Mouse (Mus musculus): ENCODE results near the gene Hoxa13. TPM values are rescaled to one million over a fixed set of nuclear protein-coding genes. Genes with fewer than 3 reads are reported as not detected.

Hoxa13 gene
- total RNA-seq, 2 experiments from 2014 or later = not detected

DNA sequence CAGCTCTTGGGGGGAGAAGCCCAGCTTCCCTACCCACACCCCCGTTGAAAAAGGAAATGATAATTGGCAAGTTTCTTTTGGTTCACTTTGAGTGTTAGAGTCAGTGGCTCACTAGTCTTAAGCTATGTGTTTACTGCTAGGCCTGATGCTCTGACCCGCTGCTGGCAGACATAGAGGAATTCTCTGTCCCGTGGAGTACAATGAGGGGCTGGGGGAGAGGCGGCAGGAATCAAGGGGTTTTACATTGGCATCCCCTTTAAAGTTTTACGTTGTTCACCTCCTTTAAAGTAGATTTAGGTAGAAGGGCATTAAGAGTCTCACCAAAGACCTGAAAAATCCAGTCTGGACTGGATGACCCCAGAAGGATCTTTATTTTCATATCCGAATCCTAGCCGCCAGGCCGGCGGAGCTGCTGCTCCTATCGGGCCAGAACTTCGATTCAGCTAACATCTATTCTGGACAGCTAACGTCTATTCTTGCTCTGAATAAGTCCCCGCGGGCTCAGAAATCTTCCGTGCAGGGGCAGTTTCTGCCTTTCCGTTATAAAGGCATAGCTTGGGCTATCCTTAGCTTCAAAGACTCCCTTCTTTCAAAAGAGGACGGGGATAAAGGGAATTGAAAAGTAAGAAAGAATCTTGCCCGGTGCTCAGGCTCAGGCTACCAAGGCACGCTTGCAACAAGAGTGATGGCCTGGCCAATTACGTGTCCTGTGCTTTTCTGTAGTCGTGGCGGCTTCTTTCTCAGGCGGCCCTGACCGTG, 8.5 kb downstream of the Hoxa13 start:
- no peak for ATAC-seq (ENCODE audit: poor library complexity, severe bottlenecking)

DNA sequence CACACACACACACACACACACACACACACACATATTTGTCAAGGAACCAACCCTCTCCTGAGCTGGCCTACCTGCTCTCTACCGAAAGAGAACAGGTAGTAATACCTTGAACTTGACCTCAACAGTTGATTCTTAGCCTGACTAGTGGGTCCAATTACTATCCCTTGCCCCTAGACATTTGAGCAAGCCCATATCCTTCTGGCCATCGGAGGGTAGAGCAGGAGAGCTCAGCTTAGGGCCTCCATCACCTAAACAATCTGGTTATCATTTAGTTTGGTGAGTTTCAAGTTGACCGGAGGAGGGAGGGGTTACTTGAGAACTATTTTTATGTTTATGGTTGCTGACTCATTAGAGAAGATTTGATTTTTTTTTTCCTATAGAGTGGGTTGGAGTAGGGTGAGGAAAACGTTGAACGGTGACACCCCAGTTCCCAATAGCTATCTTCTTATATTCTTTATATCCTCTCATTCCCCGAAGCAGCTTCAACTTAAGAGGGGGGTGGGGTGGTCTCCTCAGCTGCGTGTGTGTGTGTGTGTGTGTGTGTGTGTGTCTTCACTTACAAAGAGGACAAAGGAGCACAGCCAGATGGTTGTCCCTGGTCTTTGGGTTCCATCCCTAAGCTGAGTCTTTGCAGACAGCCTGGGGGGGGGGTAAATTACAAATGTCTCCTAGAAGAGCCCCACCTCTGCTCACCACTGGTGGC, 9.4 kb downstream of the Hoxa13 start:
- ATAC-seq (ENCODE audit: poor library complexity, severe bottlenecking) = no peak

DNA sequence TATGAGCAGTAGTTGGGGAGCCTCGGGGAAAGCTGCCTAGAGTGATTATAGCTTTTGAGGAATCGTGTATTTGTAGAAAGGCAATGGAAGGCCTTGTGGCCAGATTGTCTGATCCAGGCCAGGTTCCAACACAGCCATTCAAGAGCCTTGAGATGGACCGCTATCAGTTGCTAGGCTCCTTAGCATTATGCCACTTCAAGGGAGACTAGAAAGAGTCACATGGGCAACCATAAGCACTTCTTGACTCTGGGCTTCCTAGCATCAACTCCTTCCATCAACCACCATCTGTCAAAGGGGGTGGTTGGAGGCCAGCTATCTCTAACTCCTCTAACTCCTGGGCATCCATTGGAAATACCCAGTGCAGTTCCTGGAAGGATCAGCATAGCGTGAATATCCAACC, 10.9 kb downstream of the Hoxa13 start:
- ATAC-seq (ENCODE audit: poor library complexity, severe bottlenecking) = no peak

DNA sequence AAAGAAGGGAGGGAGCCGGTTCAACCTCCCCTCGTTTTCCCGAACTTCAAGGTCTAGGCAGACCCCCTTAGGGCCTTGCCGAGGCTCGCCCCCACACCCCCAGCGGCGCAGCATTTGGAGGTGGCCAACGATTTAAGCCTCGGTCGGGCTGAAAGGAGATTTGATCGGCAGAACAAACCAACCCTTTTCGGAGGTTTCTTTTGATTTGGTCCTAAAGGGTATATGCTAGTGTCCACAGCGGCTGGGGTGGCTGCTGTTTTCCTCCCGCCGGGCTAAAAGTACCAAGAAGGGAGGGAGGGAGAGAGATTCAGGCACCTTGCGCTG, 11.3 kb downstream of the Hoxa13 start:
- no peak for ATAC-seq (ENCODE audit: poor library complexity, severe bottlenecking)

DNA sequence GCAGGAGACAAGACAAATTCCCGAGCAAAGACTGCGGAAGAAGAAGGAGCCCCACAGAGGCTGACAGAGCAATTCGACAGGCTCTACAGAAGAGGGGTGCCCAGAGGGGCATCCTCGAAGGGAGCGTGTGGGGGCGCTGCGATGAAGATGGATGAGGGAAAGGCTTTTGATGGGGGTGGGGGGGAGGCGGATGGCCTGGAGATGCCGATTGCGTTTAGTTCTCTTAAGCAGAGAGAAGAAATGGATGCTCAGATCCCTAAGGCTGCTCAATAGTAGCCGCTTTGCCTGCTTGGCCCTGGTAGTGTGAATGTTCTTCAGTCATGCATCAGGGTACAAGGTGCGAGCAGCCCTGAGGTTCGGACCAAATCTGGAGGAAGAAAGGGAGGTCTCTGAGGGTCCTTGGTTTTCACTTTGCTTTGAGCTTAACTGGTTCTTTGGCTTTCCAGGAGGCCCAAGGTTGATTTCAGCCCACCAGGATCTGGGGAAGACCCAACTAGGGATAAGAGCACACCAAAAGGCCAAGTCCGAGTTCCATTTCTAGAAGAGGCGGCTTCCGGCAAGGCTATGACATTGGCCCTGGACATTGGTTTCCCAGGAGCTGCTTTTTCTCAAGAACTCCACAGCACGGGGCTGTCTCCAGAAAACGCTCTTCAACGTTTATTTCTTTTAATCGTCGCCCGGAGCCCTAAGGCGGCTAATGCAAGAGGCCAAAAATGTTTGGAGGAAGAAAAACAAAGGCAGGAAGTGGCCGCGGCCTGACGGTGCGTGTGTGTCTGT, 11.9 kb downstream of the Hoxa13 start:
- ATAC-seq (ENCODE audit: poor library complexity, severe bottlenecking) = no peak

DNA sequence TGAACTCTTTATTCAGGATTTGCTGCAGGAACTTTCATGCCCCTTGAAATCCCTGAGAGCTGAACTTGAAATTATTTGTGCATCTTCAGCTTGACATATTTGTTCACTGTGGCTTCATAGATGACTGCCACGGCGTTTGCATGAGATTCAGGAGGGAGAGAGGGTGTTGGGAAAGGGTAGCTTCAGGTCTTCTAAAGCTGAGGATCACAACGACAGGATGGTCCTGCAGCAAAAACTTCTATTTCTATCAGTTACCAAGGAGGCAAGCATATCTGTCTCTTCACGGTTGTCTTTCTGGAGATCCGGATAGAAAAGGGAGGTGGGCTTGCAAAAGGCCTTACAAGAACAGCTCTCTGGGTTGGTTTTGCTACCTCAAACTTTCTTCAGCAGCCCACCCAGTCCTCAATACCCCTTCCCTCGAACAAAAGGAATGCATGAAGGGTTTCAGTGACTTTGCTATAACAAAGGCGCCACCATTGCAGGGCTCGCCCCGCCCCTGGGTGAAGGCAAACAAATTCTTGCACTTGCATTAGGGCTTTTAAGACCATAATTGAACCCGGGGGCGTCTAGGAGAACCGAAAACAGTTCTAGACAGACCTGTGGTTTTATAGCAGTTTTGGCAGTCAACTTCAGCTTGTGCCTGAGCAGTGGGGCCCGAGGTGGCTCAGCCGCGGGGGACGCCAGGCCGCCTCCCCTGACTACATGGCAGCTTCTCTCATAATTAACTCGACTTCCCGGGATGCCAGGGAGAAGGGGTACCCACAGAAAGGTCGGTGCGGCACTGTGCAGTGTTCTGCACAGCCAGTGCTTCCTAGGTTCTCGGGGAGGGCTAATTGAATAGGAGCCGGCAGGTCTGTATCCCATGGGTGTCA, 12.7 kb downstream of the Hoxa13 start:
- no peak for ATAC-seq (ENCODE audit: poor library complexity, severe bottlenecking)

DNA sequence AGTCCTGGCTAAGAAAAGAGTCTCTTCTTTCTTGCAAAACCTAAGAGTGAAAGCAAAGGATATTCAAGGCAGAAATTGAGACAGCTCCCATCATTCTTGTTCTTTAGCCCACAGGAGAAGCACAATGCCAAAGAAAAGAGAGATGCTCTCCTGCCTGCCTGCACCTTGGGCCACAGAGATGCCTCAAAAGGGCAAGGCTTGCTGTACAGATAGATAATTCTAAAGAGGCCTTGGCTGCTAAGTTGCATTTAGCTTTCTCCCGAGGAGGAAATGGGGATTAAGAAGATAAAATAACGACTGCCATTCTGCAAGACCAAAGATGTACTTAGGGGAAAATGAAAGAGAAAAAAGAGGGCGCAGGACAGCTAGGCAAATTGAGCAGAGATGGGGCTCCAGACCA, 13.8 kb downstream of the Hoxa13 start:
- no peak for ATAC-seq (ENCODE audit: poor library complexity, severe bottlenecking)

DNA sequence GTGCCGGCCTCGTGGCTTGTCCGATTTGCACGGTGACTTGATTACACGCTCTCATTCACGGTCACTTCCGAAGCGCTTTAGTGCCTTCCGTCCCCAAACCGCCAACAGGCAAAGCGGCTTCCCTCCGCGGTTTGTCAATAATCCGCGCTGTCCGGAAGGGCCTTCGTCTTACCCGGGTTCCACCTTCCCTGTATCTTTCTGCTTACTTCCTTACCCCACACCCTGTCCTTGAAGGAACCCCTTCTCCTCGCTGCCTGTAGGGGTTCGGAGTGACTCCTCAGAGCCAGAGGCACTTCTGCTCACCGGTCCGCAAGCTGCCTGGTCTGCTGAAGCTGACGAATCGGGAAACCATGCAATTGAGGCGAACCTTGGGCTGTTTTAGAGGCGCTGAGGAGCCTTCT, 14.3 kb downstream of the Hoxa13 start:
- ATAC-seq (ENCODE audit: poor library complexity, severe bottlenecking) = peak; percentile 44

DNA sequence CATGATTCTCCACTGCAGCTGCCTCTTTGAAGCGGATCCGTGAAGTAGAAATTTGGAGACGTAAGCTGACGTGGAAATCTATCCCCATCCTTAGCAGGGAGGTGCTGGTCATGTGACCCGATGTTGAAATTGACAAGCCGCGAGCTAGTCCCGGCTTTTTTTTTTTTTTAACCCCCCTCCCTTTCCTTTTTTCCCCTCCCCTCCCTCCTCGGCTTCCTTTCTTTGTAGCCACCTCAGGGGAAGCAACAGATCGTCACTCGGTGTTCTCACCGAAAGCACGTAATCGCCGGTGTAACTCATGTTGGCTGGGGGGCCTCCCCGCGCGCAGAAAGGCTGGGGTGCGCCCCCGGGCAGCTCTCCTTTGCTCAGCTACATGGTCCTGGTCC, 14.9 kb downstream of the Hoxa13 start, which contains the start of gene Hoxa11:
Gene Hoxa11, minus strand, starts transcription at position 54 of the 386 bp plus-strand sequence.
- no peak for ATAC-seq (ENCODE audit: poor library complexity, severe bottlenecking)

DNA sequence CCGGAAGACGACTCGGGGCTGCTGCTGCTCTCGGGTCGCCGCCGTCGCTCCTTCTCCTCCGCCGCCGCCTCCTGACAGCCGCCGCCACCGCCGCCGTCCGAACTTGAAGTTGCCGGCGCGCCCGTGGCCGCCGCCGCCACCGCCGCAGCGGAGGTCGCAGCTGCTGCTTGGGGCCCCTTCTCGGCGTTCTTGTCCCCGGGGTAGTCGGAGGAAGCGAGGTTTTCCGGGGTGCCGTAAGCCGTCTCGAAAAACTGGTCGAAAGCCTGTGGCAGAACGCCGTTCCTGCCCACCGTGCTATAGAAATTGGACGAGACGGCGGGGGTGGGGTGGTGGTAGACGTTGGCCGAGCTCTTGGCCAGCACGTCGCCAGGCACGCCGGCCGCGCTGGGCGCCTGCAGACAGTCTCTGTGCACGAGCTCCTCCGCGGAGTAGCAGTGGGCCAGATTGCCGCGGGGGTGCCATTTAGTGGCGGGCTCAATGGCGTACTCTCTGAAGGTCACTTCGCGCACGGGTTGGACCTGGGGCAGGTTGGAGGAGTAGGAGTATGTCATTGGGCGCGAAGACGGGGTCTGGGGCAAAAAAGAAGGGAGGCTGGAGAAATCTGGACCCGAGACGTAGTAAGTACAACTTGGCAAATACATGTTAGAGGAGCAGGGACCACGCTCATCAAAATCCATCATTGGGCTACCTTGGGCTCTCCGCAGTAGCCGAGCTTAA, 15.5 kb downstream of the Hoxa13 start:
- no peak for ATAC-seq (ENCODE audit: poor library complexity, severe bottlenecking)

DNA sequence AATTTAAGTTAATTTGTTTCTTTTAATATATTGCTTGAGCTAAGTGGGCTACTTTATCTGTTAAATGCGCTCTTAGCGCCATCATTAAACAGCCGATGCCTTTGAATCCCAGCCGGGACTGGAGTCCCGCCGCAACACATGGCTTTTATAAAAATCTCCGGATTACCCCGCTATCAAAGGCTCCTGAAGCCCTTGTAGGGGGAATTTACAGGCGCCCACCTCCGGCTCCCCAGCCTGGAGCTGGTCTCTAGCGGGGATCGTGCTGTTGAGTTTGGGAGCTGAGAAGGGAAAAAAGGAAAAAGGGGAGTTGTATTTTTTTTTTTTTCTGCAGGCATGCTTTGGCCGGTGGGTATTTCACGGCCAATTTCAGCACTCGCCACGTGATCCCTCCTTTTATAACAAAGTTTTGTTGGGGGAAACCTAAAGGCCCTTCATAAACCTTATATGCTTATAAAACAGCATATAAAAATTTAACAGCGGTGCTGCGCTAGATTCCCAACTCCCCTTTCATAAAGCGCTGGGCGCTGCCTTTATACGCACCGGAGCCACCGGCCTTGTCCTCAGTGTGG, 16.1 kb downstream of the Hoxa13 start:
- no peak for ATAC-seq (ENCODE audit: poor library complexity, severe bottlenecking)

DNA sequence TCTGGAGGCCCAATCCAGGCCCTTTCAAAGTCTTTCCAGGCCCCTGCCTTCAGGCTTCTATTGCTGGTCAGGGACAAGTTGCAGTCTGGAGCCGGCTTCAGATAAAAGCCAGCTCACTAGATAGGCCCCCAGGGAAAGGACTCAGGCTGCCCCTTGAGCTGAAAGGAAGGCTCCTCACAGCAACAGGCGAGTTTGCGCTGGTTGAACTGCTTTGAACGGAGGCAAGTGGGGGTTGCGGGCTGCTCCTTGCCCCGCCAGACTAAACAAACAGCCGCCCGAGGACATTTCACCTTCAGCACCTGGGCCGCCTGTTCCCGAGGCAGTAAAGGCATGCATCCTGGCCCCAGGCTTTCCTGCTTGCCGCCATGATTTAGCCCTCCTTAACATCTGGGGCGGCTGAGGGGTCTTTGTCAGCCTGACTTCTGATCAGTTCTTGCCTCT, 17.0 kb downstream of the Hoxa13 start:
- no peak for ATAC-seq (ENCODE audit: poor library complexity, severe bottlenecking)

DNA sequence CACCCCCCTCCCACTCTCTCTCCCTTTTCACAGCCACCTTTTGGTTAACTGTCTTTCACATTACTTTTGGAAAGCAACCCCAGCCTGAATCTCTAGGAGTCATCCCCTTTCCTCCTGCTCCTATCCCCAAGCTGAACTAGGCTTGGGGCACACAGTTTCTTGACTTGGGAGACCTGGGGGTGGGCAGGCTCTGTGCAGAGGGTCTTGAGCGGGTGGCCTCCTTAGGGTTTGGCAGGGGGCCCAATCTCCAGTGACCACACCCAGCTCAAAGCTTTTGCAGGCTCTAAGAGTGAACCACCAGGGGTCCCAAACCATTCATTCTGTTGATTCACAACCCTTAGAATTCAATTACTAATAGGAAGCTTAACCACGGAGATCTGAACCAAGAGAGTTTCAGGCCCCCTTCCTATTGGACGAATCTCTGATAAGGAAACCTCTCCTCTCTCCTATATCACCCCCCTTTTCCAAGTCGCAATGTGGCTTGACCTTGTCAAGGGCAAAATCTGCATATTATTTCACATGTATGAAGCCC, 17.8 kb downstream of the Hoxa13 start:
- no peak for ATAC-seq (ENCODE audit: poor library complexity, severe bottlenecking)

DNA sequence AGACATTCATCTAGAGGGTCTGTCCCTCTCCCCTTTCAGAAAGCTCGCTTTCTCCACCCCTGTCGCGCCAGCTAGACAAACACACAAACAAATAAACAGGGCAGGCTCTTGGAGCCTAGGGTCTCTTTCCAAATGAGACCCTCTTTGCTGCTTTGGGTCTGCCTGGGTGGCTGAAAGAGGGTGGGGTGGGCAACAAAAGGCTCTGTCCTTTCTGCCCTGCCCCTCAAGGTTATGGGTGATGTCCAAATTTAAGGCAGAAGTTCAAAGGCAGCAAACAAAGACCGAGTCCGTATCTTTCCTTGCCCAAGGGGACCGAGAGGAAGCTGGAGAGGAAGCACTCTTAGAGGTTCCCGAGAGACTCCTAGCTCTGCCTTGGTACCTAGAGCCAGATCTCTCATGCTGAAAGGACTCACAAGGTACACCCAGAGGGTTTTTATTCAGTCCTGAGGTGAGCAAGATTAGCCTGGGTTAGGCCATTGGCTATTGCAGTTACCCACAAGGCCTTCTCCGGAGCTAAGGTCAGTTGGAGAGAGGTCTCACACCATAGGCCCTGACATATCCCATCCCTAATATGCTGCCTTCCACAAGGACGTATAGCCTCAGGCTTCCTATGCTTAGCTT, 19.6 kb downstream of the Hoxa13 start:
- no peak for ATAC-seq (ENCODE audit: poor library complexity, severe bottlenecking)

DNA sequence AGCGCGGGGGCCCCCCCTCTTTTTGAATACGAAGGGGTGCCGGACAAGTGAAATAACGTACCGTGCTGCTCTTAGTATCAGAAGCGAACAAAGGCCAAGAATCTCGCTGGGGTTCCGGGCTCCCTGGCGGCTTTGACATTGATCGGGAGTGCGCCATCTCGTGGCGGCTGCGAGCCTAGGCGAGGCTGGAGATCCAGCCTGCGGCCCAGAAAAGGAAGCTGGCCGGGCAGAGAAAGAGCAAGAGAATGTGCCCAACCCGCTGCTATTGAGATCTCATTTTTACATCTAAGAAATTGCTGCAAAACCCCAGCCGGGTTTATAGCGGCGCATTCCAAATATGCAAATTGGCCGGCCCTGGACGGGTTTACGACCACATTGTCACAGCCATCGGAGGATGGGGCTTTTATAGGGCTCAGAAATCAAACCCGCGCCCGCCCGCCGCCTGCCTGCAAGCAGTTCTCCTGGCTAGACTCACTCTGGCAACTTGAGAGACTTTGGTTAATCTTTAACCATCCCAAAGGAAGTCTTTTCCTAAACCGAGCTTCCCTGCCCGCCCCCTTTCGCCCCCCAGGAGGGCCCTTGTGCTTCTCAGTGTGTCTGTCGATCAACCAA, 20.2 kb downstream of the Hoxa13 start, which contains the start of gene Hoxa10:
Gene Hoxa10, minus strand, starts transcription at position 466 of the 612 bp plus-strand sequence.
- ATAC-seq (ENCODE audit: poor library complexity, severe bottlenecking) = peak; percentile 96

DNA sequence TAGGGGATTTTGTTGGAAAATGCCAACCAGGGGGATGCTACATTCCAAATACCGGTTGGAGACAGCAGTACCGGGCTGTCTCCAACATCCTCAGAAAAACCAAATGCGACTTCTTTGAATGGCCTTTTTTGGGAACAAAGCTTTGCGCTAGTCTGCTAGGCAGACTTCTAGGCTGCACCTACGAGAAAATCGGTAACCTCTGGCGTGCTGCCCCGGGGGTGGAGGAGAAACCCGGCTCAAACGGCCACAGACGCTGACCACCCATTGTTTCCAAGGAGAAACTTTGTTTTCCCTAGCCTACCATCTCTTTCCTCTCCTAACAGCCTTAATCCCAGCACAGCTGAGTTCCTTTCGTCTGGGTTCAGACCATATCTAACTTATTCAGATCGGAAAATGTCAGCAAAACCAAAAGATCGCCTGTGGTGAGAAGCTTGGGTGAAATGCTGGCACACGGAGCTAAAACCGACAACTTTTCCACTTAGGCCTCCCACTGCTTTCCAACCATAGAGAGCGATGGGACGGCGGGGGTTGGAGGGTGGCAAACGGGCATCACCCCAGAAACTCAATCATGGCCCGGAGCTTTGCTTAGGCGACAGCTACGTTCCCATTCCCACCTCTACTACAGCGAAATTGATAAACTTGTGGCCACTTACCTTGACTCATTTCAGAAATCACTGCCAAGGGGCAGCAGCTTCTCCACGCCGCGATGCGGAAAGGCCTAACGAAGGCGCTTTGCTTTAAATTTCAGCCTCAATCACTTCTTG, 20.9 kb downstream of the Hoxa13 start:
- no peak for ATAC-seq (ENCODE audit: poor library complexity, severe bottlenecking)

DNA sequence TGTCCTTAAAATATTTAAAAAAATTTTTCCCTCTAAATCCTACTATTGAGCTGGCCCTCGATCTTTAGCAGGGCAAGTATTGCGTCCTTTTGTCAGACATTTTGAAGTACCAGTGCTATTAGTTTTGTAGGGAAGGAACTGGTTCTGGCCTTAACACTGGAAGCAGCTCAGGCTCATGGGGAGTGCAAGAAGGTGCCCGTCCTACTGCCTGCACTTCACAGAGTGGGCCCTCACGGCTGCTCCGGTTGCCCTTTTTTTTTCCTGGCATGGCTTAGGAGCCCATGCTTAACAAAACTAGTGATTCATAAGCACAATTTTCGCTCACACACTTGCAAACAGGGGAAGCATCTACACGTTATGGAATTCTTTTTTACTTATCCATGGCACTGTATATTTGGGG, 21.7 kb downstream of the Hoxa13 start:
- ATAC-seq (ENCODE audit: poor library complexity, severe bottlenecking) = no peak

DNA sequence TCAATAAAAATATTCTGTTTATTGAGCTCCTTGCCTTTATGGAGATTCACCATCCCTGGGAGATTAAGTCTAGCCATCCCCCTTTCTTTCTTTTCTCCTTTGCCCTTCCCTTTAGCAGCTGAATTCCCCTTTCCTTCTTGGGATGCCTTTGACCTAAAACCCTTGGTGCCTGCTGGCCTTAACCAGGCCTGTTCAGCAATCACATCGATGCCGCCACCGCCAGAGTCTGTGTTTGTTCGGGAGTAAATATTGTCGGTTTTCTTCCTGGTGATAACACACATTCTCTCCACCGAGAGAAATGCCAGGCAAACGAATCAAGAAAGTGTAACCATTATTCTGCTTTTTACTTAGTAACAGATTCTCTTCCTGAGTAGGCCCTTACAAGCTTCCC, 22.5 kb downstream of the Hoxa13 start:
- ATAC-seq (ENCODE audit: poor library complexity, severe bottlenecking) = no peak
